Mouse (Mus musculus): Measurements from ENCODE around the gene Tjp3.

DNA sequence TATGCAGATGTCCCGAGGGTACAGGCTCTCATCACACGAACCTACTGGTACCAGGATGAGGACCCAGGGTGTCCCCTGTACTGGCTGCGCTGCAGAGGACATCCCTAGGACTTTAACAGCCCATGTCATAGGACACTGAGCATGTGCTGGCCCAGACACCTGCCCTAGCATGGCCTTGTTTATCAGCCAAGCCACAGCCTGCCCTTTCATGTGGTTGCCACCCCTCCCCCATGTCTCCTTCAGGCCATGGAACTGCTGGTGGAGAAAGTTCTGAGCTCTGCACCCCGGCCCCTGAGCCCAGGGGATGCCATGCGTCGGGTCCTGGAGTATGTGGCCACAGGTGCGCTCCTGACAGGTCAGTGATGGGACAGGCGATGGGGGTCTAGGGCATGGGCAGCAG lies 41.9 kb downstream of the Tjp3 start:
- TF ChIP-seq TAL1 (IDR thresholded peaks at IDR 0.05; ENCODE audit: low read length) (no peak), GATA1 (IDR thresholded peaks at IDR 0.05; ENCODE audit: low read length) (no peak)

All from erythroblast, embryonic 14.5 days (primary cell).